Mouse (Mus musculus) liver, embryonic 11.5 days (tissue): ENCODE measurements at regions not wholly inside any gene's neighbourhood (a gene's known extent, or its start where the extent isn't known, plus 50 kb on each side); places are given as distances from the start of the nearest gene placed in this dataset.

Experiments used
- ATAC-seq: fragments of 200-750 bp; cut with Nextera tagmentation; replicated peaks from 2 replicates; pipeline ENCODE4 v1.8.0; 2017; ENCODE audit warnings: moderate number of reproducible peaks, mild to moderate bottlenecking, moderate TSS enrichment, moderate library complexity; ENCODE audit not compliant: low FRiP score
- DNase-seq: peaks from one replicate; pipeline ENCODE4 v3.0.0-alpha.2; 2017; ENCODE audit warnings: low spot score
- H3K27ac ChIP-seq: fragments of 300-500 bp; sonication (generic); 2 replicates; pipeline ENCODE4 v1.5.1; 2014; ENCODE audit warnings: mild to moderate bottlenecking, low read depth, low read length, control low read depth
- H3K27me3 ChIP-seq: fragments of 300-500 bp; sonication (generic); replicated peaks from 2 replicates; pipeline ENCODE4 v1.6.1; 2014; ENCODE audit warnings: low read length, mixed read lengths; ENCODE audit not compliant: control insufficient read depth, insufficient read depth
- H3K36me3 ChIP-seq: fragments of 300-500 bp; sonication (generic); 2 replicates; pipeline ENCODE4 v1.6.1; 2014; ENCODE audit warnings: mild to moderate bottlenecking, low read length, moderate library complexity, mixed read lengths; ENCODE audit not compliant: control insufficient read depth, insufficient read depth
- H3K4me1 ChIP-seq: fragments of 300-500 bp; sonication (generic); replicated peaks from 2 replicates; pipeline ENCODE4 v1.6.1; 2014; ENCODE audit warnings: low read length, mixed read lengths; ENCODE audit not compliant: control insufficient read depth, insufficient read depth
- H3K4me2 ChIP-seq: fragments of 300-500 bp; sonication (generic); 2 replicates; pipeline ENCODE4 v1.6.1; 2014; ENCODE audit warnings: mild to moderate bottlenecking, control low read depth, moderate library complexity
- H3K4me3 ChIP-seq: fragments of 300-500 bp; sonication (generic); 2 replicates; pipeline ENCODE4 v1.5.1; 2014; ENCODE audit warnings: low read depth, low read length, control low read depth
- H3K9ac ChIP-seq: fragments of 300-500 bp; sonication (generic); 2 replicates; pipeline ENCODE4 v1.6.1; 2014; ENCODE audit warnings: low read depth, low read length, control low read depth
- H3K9me3 ChIP-seq: fragments of 300-500 bp; sonication (generic); 2 replicates; pipeline ENCODE4 v1.6.1; 2016; ENCODE audit warnings: low read length, inconsistent platforms, mixed read lengths; ENCODE audit not compliant: control insufficient read depth
- WGBS: fragments of 180-500 bp; shearing (Covaris S2); extraction: QIAGEN DNeasy Blood & Tissue Kit; methylation state at CpG from one replicate; pipeline ENCODE4 v1.1.7; 2014; 5-methylcytosine and 5-hydroxymethylcytosine counted together

DNA sequence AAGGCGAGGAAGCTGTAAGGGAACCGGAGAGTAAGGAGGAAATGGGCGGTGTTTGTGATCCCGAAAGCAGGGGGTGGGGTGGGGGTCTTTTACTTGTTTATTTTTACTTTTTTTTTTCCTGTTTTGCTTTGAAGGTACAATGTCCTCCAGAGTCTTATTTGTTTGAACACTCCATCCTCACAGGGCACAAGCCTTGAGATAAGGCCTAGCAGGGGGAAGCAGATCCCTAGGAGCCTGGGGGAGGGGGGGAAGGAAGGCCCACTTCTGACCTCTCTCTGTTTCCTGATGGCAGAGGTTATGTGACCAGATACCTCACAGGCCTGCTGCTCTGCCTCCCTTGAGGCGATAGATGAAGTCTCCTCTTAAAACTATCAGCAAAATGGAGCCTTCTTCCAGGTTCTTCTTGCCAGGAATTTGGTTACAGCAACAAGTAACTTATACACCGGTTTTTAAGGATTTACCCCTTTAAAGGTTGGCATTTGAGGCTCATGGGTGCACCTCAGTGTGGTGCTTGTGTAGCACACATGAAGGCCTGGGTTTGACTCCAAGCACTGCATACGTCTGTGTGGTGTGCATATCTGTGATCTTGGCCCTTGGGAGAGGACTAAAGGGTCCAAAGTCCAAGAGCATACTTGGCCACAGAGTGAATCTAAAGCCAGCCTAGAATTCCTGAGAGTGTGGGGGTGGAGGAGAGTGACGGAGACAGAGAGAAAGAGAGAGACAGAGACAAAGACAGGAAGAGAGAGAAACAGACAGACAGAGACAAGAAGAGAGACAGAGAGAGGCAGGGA is 64.8 kb upstream of the Mef2a start:
- no peaks in the 10 kb centered on the region for H3K36me3 ChIP-seq
- no peak overlapping the region for H3K4me2 ChIP-seq
- DNase-seq (no peak), ATAC-seq (no peak)
- no peak overlapping the region for H3K27ac ChIP-seq
- no peak overlapping the region for H3K4me3 ChIP-seq
- no peak overlapping the region for H3K9ac ChIP-seq
- H3K4me1 ChIP-seq = peaks cover 8% of the 10 kb centered on the region; the same call in 1 of the 2 replicates
- no peaks in the 10 kb centered on the region for H3K27me3 ChIP-seq
- 47% methylated on average over 8 of the region's 8 CpGs for WGBS
- no peaks in the 10 kb centered on the region for H3K9me3 ChIP-seq

DNA sequence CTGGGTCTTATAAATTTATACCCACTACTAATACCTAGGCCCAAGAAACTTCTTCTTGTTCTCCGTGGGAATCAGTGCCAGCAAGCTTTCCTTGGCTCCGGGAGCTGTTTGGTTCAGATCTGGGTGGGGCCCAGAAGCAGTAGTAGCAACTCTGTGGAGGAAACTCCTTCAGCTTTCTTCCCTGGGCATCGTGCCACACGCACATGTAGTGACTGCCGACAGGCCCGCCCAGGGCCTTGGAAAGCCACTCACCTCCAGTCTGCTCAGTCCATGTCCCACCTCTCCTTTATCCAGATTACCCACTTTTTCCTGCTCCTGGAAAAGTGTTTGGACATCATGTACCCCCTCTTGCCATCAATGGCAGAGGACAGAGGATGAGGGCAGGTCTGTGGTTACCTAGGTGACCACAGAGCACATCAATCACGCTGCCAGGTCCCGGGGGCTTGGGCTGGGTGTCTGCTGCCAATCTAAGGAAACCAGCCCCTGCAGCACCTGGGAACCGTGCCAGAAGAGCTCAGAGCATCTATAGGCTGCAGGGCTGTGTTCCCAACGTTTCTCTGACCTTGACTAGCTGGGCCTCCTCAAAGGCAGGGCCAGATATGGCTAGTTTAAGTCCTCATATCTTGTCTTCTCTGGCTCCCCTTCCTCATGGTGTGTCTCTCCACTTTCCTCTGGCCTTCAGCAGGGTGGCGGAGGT is 63.1 kb upstream of the Mef2a start:
- DNase-seq (no peak), ATAC-seq (no peak)
- Histone ChIP-seq H3K9ac (no peak overlapping the region), H3K4me2 (no peak overlapping the region), H3K9me3 (no peaks in the 10 kb centered on the region), H3K27ac (no peak overlapping the region), H3K36me3 (no peaks in the 10 kb centered on the region), H3K27me3 (no peaks in the 10 kb centered on the region), H3K4me3 (no peak overlapping the region), H3K4me1 (peaks cover 8% of the 10 kb centered on the region; the same call in 1 of the 2 replicates)
- WGBS = 71% methylated on average over 11 of the region's 11 CpGs

DNA sequence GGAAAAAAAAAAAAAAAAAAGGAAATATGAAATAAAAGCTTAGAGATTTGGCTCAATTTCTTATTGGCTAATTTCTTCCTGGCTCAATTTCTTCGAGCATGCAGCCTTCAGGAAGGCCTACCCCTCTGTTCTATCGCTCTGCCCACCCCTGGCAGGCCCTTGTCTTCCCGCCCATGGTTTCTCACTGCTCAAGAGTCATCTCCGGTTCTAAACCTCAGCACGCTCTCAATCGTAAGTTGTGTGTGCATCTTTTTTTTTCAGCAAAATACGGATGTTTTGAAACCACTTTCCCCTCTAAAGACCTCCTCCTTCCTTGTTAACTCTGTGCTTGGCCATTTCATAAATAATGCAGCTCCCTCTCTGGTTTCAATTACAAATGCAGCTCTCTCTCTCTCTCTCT is 58.3 kb upstream of the Mef2a start:
- no peak for ATAC-seq
- WGBS = 76% methylated on average over 7 of the region's 7 CpGs

DNA sequence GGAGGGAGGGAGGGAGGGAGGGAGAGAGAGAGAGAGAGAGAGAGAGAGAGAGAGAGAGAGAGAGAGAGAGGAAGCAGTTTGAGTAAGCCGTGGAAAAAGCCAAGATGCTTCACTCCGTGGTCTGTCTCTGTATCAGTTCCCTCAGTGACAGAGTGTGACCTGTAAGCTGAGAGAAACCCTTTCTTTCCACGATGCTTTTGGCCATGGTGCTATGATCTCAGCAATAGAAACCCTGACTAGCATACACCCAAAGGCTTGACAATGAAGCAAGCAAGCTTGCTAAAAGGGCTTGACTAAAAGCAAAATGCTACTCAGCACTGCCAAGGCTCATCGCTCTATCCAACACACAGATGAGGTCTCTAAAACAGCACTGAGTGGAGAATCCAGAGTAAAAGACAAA is 57.4 kb upstream of the Mef2a start:
- H3K9me3 ChIP-seq = no peaks in the 10 kb centered on the region
- WGBS = 75% methylated on average over 4 of the region's 4 CpGs
- ATAC-seq = no peak

More for the DNA sequence above, 58.3 kb upstream of the Mef2a start:
- H3K4me2 ChIP-seq = no peak overlapping the region
- no peaks in the 10 kb centered on the region for H3K27me3 ChIP-seq
- H3K36me3 ChIP-seq = no peaks in the 10 kb centered on the region
- DNase-seq = no peak
- H3K27ac ChIP-seq = no peak overlapping the region
- H3K9ac ChIP-seq = no peak overlapping the region
- H3K9me3 ChIP-seq = no peaks in the 10 kb centered on the region
- no peak overlapping the region for H3K4me3 ChIP-seq
- H3K4me1 ChIP-seq = no peaks in the 10 kb centered on the region

DNA sequence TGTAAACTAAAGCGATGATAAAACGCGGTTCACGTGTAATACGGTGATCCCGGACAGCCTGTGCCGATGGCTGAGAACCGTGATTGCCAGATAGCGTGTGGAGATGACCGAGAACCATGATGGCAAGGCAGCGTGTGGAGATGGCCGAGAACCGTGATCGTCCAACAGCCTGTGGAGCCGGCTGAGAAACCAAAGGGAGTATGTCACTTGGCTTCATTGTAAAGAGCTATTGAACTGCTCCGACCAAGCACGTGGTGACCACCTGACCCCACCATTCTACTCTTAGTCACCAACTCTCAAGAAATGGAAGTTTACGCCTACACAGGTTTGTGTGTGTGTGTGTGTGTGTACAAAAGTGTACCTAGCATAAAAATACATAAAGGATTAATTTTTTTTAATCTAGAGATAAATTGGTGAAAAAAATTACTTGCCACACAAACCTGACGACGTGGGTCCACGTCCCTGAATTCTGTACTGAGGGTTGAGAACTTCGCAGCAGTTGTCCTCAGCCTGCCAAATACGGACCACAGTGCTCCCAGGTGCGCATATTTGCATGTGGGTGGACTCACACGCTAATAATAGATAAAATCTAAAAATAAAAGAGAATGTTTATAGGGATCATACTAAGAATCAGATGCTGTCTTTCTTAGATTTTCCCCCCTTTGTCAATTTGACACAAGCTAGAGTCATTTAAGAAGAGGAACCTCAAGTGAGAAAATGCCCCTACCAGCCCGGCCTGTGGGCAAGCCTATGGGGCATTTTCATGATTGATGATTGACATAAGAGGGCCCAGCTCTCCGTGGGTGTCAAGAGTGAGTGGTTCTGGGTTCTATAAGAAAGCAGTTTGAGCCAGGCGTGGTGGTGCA is 56.6 kb upstream of the Mef2a start:
- H3K4me2 ChIP-seq = no peak overlapping the region
- H3K36me3 ChIP-seq = no peaks in the 10 kb centered on the region
- no peak for ATAC-seq
- no peak for DNase-seq
- H3K4me3 ChIP-seq = no peak overlapping the region
- no peak overlapping the region for H3K27ac ChIP-seq
- no peaks in the 10 kb centered on the region for H3K4me1 ChIP-seq
- WGBS = 88% methylated on average over 28 of the region's 28 CpGs
- H3K27me3 ChIP-seq = no peaks in the 10 kb centered on the region
- no peaks in the 10 kb centered on the region for H3K9me3 ChIP-seq
- H3K9ac ChIP-seq = no peak overlapping the region

More for the DNA sequence above, 57.4 kb upstream of the Mef2a start:
- no peaks in the 10 kb centered on the region for H3K4me1 ChIP-seq
- no peaks in the 10 kb centered on the region for H3K36me3 ChIP-seq
- no peaks in the 10 kb centered on the region for H3K27me3 ChIP-seq
- DNase-seq = no peak
- H3K4me2 ChIP-seq = no peak overlapping the region
- H3K9ac ChIP-seq = no peak overlapping the region
- H3K27ac ChIP-seq = no peak overlapping the region
- H3K4me3 ChIP-seq = no peak overlapping the region

DNA sequence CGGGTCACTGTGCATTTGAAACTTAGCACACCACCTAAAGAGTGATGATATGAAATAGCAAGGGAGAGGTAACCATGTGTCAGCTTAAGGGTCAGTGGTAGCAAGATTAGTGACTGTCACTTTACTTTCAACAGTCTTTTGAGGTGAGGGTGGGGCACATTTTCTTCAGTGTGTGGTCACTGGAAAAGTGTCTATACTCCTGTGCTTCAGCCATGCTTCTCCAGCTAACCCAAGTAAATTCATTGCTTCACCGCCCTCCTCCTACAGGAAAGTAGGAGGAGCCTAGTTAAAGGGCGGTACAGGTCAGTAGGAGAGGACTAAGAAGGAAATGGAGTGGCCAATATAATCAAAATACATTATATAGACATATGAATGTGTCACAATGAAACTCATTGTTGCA is 55.7 kb upstream of the Mef2a start:
- WGBS = 87% methylated on average over 3 of the region's 3 CpGs

DNA sequence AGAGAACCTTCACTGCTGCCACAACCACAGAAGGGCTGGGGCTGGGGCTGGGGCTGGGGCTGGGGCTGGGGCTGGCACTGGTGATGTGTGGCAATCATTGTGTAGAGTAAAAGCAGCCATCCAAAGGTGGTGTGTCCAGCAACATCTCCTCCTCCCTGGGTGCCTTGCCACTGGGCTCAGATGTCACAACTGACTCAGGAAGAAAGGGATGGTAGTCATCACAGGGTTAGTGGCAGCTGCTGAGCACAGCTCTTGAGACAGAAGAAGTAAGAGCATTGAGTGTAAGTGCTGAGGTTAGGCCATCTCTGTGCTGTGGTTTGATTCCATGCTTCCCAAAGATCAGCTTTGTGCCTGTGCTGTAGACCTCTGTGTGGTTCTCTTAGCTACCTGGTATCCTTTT is 53.4 kb upstream of the Mef2a start:
- H3K27ac ChIP-seq = no peak overlapping the region
- no peaks in the 10 kb centered on the region for H3K27me3 ChIP-seq
- no peaks in the 10 kb centered on the region for H3K36me3 ChIP-seq
- no peaks in the 10 kb centered on the region for H3K9me3 ChIP-seq
- no peak overlapping the region for H3K4me3 ChIP-seq
- no peak overlapping the region for H3K9ac ChIP-seq
- ATAC-seq (no peak), DNase-seq (no peak)
- H3K4me1 ChIP-seq = peaks cover 2% of the 10 kb centered on the region; the same call in 1 of the 2 replicates
- H3K4me2 ChIP-seq = no peak overlapping the region

More for the DNA sequence above, 55.7 kb upstream of the Mef2a start:
- H3K4me2 ChIP-seq = no peak overlapping the region
- no peaks in the 10 kb centered on the region for H3K4me1 ChIP-seq
- H3K36me3 ChIP-seq = no peaks in the 10 kb centered on the region
- H3K9me3 ChIP-seq = no peaks in the 10 kb centered on the region
- no peak overlapping the region for H3K9ac ChIP-seq
- H3K4me3 ChIP-seq = no peak overlapping the region
- H3K27ac ChIP-seq = no peak overlapping the region
- DNase-seq = no peak
- no peaks in the 10 kb centered on the region for H3K27me3 ChIP-seq
- ATAC-seq = no peak

DNA sequence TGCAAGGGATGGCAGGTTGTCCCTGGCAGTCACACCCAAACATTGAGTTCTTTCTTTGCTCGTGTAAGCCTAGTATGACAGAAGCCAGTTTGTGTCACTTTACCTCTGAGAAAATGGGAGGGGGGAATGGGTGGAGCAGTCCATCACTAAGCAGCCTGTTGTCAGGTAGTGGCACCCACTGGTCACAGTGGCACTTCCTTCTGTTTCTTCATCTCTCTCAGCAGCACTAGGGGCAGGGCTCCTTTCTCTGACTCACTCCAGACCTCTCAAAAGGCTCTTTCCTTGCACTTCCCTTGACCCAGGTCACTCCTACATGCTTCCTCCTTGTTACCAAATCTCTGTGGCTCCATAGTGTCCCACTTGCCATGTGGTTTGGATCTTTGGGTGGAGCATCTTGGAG is 52.9 kb upstream of the Mef2a start:
- no peaks in the 10 kb centered on the region for H3K36me3 ChIP-seq
- H3K27ac ChIP-seq = no peak overlapping the region
- no peak for DNase-seq
- no peak overlapping the region for H3K4me3 ChIP-seq
- peaks cover 3% of the 10 kb centered on the region; the same call in 1 of the 2 replicates for H3K4me1 ChIP-seq
- no peak for ATAC-seq
- WGBS = 45% methylated on average over 1 of the region's 1 CpGs
- no peak overlapping the region for H3K4me2 ChIP-seq
- H3K27me3 ChIP-seq = no peaks in the 10 kb centered on the region
- no peaks in the 10 kb centered on the region for H3K9me3 ChIP-seq
- no peak overlapping the region for H3K9ac ChIP-seq
